Mouse (Mus musculus) spleen, adult 2 months (tissue): Measurements from ENCODE around the gene Retreg1. TPM values are rescaled to one million over a fixed set of nuclear protein-coding genes. Genes with fewer than 3 reads are reported as not detected.

Experiments used
- DNase-seq, 2 experiments: peaks; one replicate each; pipeline versions ENCODE4 v3.0.0 to v3.0.0-alpha.2; 2012 to 2021; ENCODE audit warnings: low spot score in 2 of 2, low read depth in 1 of 2
- H3K27ac ChIP-seq: fragments of 200-500 bp; 2 replicates; pipeline ENCODE4 v1.5.1; 2012; ENCODE audit warnings: low read length, inconsistent platforms; ENCODE audit not compliant: insufficient read depth
- H3K27me3 ChIP-seq: fragments of 200-500 bp; 2 replicates; pipeline ENCODE4 v1.6.1; 2012; ENCODE audit warnings: mild to moderate bottlenecking, moderate library complexity, low read length, inconsistent platforms; ENCODE audit not compliant: control insufficient read depth, insufficient read depth
- H3K36me3 ChIP-seq: fragments of 200-500 bp; 2 replicates; pipeline ENCODE4 v1.6.1; 2012; ENCODE audit warnings: mild to moderate bottlenecking, low read length, inconsistent platforms; ENCODE audit not compliant: control insufficient read depth, insufficient read depth
- H3K4me1 ChIP-seq: fragments of 200-500 bp; 2 replicates; pipeline ENCODE4 v1.6.1; 2011; ENCODE audit warnings: inconsistent platforms; ENCODE audit not compliant: control insufficient read depth, insufficient read depth, insufficient read length
- H3K4me3 ChIP-seq: fragments of 200-500 bp; 2 replicates; pipeline ENCODE4 v1.5.1; 2011; ENCODE audit warnings: mild to moderate bottlenecking, inconsistent platforms; ENCODE audit not compliant: insufficient read depth, insufficient read length; ENCODE audit errors: extremely low read depth
- CTCF ChIP-seq: fragments of 200-500 bp; IDR thresholded peaks from 2 replicates; pipeline ENCODE4 v1.5.1; 2011; ENCODE audit warnings: mild to moderate bottlenecking, inconsistent platforms; ENCODE audit not compliant: insufficient read depth, insufficient read length, insufficient replicate concordance; ENCODE audit errors: extremely low read depth
- POLR2A ChIP-seq: fragments of 200-500 bp; IDR thresholded peaks from 2 replicates; pipeline ENCODE4 v1.6.1; 2011; ENCODE audit warnings: low read depth, low read length, inconsistent platforms
- WGBS: fragments of 180-500 bp; shearing (Covaris S2); methylation state at CpG from one replicate; pipeline ENCODE4 v1.1.7; 2018; 5-methylcytosine and 5-hydroxymethylcytosine counted together
- polyA plus RNA-seq: library from polyadenylated mRNA; depleted of rRNA; stranded (reverse); fragments of >200 nt; gene quantifications from 2 replicates; pipeline ENCODE4 v1.2.3, GENCODE M21; 2012

Gene Retreg1
- polyA plus RNA-seq, 1 experiment = 8.8 TPM

DNA sequence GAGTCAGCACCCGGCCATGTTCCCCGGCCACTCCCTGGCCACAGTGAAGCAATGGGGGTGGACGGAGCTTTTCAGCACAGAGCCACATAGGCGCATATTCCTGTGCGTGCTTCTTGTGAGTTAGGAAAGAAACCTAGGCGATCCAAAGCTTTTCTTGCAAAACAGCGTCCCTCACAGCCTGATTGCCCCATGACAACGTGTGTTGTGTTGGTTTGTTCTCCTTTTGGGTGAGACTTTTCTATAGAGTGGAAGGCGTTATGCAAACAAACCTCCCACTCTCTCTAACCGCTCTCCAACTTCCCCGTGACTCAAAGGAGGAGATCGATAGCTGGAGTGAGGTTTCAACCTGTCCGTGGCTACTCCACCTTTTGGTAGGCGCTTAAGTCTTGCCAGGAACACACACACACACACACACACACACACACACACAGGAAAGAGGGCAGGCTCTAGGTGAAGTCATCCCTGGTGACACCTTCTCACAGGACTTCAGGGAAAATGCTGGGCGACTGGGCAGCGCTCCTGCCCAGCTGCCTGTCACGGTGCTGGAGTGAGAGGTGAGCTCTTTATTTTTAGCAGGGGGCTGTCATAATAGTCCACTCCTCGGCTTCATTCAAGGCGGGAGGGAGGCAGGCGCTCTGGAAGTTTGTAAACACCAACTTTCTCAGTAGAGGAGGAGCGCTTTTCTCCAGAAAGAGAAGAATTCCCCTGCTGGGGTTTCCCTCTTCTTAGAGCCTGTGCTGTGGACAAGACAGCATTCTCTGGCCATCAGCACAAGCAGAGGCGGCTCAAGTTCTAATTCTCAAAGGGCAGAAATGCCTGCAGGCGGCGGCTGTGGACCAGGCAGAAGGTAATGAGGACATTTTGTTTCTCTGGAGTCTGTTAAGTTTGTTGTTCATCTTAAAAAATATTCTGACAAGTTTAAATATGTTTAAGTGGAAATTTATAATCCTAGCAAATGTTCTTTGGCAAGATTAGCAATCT is 97.7 kb downstream of the Retreg1 start:
- no peak overlapping the region for H3K27ac ChIP-seq
- no peaks in the 10 kb centered on the region for H3K36me3 ChIP-seq
- no peaks in the 10 kb centered on the region for H3K27me3 ChIP-seq
- TF ChIP-seq CTCF = no peak
- H3K4me3 ChIP-seq = no peak overlapping the region
- 63% methylated on average over 24 of the region's 24 CpGs for WGBS
- H3K4me1 ChIP-seq = no peaks in the 10 kb centered on the region
- no peak for DNase-seq

DNA sequence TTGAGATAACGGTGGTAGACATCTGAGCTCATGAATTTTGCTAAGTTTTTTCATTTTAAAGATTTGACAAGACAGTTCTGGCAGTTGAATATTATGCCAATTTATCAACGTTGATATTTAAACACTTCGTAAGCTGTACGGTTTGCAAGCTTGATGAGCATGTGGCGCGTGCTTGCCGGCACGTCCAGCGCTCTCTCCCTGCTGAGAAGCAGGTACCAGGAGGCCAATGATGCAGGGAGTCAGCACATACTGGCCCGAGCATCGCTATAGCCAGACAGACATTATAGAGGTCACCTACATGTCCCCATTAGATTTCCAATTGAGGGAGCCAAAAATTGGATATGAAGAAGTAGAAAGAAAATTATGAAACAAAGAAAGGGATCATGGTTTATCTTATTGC is 98.5 kb downstream of the Retreg1 start:
- TF ChIP-seq POLR2A = no peak
- TF ChIP-seq CTCF = no peak
- Histone ChIP-seq H3K4me1 (no peaks in the 10 kb centered on the region), H3K36me3 (no peaks in the 10 kb centered on the region), H3K4me3 (no peak overlapping the region), H3K27me3 (no peaks in the 10 kb centered on the region), H3K27ac (no peak overlapping the region)
- no peak for DNase-seq
- WGBS = 90% methylated on average over 11 of the region's 11 CpGs

DNA sequence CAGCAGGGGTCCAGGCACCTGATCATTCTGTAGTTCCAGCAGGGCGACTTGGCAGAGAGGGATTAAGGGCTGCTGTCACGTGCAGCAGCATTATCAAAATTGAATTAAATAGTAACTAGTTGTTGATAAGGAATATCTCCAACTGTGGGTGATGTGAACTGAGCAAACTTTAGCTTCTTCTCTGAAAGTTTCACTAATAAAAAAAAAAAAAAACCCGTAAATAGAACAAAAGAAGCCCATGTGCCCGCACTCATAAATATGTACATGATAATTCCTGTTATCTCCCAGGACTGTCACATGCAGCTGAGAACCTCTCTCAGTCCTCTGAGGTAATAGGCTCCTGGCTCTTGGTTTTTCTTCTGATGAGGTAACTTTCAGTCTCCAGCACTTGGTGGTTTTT is 99.4 kb downstream of the Retreg1 start:
- H3K27me3 ChIP-seq = no peaks in the 10 kb centered on the region
- H3K4me1 ChIP-seq = no peaks in the 10 kb centered on the region
- 83% methylated on average over 4 of the region's 4 CpGs for WGBS
- DNase-seq = no peak
- no peaks in the 10 kb centered on the region for H3K36me3 ChIP-seq
- no peak overlapping the region for H3K27ac ChIP-seq
- TF ChIP-seq CTCF (no peak), POLR2A (no peak)
- H3K4me3 ChIP-seq = no peak overlapping the region

DNA sequence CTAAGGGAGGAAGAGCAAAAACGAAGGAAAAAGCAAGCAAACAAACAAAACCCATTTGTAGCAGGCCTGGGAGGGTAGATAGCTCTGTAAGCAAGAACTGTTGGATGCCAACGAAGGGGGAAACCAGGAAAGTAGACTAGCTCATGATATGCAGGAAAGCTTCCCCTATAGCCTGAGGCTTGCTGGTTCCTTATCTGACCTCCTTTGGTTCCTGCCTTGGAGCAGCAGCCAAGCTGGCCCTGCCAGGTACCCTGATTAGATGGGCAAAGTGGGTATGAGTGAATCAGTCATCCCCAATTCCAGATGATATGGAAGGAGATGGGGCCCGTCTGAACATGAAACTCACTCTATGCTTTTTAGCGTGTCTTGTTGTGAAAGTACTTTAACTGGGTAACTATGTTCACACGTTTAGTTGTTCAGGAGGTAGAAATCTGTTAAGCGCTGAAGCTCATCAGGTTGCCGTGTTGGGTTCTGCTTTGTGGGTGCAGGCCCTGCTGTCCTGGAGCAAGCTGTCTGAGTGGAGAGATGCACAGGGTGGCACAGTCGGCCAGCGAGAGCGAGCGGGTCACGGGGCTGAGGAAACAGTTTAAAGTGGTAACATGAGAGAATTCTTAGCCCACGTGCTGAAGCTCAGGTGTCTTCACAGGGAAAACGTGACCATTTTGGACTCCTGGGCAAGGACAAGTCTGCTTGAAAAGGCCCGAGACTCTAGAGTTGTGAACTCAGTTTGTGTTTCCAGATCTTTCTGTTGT is 100.6 kb downstream of the Retreg1 start:
- H3K27me3 ChIP-seq = no peaks in the 10 kb centered on the region
- H3K4me1 ChIP-seq = no peaks in the 10 kb centered on the region
- no peaks in the 10 kb centered on the region for H3K36me3 ChIP-seq
- DNase-seq = no peak
- no peak overlapping the region for H3K27ac ChIP-seq
- no peak overlapping the region for H3K4me3 ChIP-seq
- WGBS = 88% methylated on average over 15 of the region's 15 CpGs
- no peak for TF ChIP-seq POLR2A
- no peak for TF ChIP-seq CTCF

DNA sequence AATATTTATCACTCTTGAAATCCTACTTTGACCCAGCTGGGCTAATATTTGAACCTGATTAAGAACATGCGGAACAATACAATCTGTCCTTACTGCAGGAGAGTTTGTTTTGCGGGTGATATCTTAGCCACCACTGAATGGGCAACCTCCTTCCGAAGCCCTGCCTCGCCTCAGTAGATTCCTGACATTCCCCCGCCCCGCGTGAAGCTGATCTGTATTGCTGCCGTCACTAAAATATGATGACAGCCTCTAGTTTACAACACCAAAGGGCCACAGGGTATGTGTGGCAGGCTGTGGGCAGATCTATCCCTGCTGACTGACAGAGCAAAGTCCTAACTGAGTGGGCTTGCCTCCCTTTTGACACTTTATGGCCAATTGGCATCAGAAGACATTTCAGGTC is 102.2 kb downstream of the Retreg1 start:
- H3K27me3 ChIP-seq = no peaks in the 10 kb centered on the region
- H3K36me3 ChIP-seq = no peaks in the 10 kb centered on the region
- TF ChIP-seq CTCF = no peak
- no peak for TF ChIP-seq POLR2A
- 94% methylated on average over 8 of the region's 8 CpGs for WGBS
- no peak for DNase-seq
- no peaks in the 10 kb centered on the region for H3K4me1 ChIP-seq
- H3K4me3 ChIP-seq = no peak overlapping the region
- no peak overlapping the region for H3K27ac ChIP-seq

DNA sequence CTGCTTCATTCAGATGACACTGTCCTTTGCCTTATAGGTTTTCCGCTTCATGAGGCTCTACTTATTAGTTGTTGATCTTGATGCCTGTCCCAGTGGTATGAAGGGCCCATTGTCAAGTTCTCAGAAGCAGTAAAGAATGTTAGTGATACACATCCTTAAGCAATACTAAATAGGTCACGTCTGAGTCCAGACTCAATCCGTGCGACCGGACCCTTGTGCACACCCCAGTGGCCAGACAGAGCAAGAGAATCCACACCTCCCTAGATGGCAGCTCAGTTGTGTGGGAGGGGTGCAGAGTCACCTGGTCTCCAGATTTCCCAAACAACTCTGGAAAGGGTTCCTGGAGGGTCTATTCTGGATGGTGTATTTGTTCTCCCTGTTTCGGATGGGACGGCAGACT is 103.5 kb downstream of the Retreg1 start:
- Histone ChIP-seq H3K27ac (no peak overlapping the region), H3K4me1 (no peaks in the 10 kb centered on the region), H3K4me3 (no peak overlapping the region), H3K36me3 (no peaks in the 10 kb centered on the region), H3K27me3 (no peaks in the 10 kb centered on the region)
- no peak for TF ChIP-seq CTCF
- no peak for TF ChIP-seq POLR2A
- DNase-seq = no peak
- 90% methylated on average over 7 of the region's 7 CpGs for WGBS

DNA sequence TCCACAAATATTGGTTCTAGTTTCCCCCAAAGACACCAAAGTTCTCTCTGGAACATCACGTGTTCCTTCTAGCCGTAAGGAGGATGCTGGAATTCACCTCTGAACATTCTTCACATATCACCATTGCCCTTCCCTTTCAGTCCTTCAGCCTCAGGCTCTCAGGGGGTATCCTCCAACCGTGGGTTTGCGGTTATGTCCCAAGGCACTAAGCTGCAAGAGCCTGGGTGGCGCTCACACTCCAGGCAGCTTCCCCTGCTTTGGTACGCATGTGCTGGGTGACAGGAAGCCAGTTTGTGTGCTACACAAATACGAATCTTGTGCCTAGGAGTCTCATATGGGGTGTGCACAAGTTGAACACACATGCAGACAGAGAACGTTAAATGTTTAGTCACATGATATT is 104.4 kb downstream of the Retreg1 start:
- TF ChIP-seq CTCF = no peak
- no peak for TF ChIP-seq POLR2A
- no peaks in the 10 kb centered on the region for H3K27me3 ChIP-seq
- no peak overlapping the region for H3K27ac ChIP-seq
- no peak overlapping the region for H3K4me3 ChIP-seq
- no peaks in the 10 kb centered on the region for H3K4me1 ChIP-seq
- DNase-seq = no peak
- 69% methylated on average over 8 of the region's 8 CpGs for WGBS
- H3K36me3 ChIP-seq = no peaks in the 10 kb centered on the region
